Mouse (Mus musculus) hindbrain, embryonic 11.5 days (tissue): ENCODE results near the gene Dclre1b. TPM values are rescaled to one million over a fixed set of nuclear protein-coding genes. Genes with fewer than 3 reads are reported as not detected.
"Not testable (repeated sequence)": the region's sequence is repeated elsewhere in the genome, so short reads cannot be mapped to it uniquely, and the experiment has no call there.

Source experiments
- ATAC-seq: fragments of 200-750 bp; cut with Nextera tagmentation; 2 replicates; pipeline ENCODE4 v1.8.0; 2017; ENCODE audit warnings: mild to moderate bottlenecking, moderate TSS enrichment, moderate library complexity; ENCODE audit not compliant: low FRiP score
- DNase-seq: peaks from one replicate; pipeline ENCODE4 v3.0.0-alpha.2; 2015; ENCODE audit warnings: low spot score
- H3K27ac ChIP-seq: fragments of 300-500 bp; sonication (generic); 2 replicates; pipeline ENCODE4 v1.5.1; 2014; ENCODE audit warnings: mild to moderate bottlenecking, low read depth, low read length
- H3K27me3 ChIP-seq: fragments of 300-500 bp; sonication (generic); 2 replicates; pipeline ENCODE4 v1.6.1; 2014; ENCODE audit warnings: mild to moderate bottlenecking, low read length, moderate library complexity, mixed read lengths; ENCODE audit not compliant: control insufficient read depth, insufficient read depth
- H3K36me3 ChIP-seq: fragments of 300-500 bp; sonication (generic); 2 replicates; pipeline ENCODE4 v1.6.1; 2014; ENCODE audit warnings: mild to moderate bottlenecking, low read length, moderate library complexity, mixed read lengths; ENCODE audit not compliant: control insufficient read depth, insufficient read depth
- H3K4me1 ChIP-seq: fragments of 300-500 bp; sonication (generic); replicated peaks from 2 replicates; pipeline ENCODE4 v1.6.1; 2014; ENCODE audit warnings: low read length, mixed read lengths; ENCODE audit not compliant: control insufficient read depth, insufficient read depth
- H3K4me2 ChIP-seq: fragments of 300-500 bp; sonication (generic); replicated peaks from 2 replicates; pipeline ENCODE4 v1.6.1; 2014; ENCODE audit warnings: mild to moderate bottlenecking, low read depth, low read length
- H3K4me3 ChIP-seq: fragments of 300-500 bp; sonication (generic); 2 replicates; pipeline ENCODE4 v1.5.1; 2014; ENCODE audit warnings: low read depth, low read length
- H3K9ac ChIP-seq: fragments of 300-500 bp; sonication (generic); 2 replicates; pipeline ENCODE4 v1.6.1; 2014; ENCODE audit warnings: low read depth, low read length
- H3K9me3 ChIP-seq: fragments of 300-500 bp; sonication (generic); 2 replicates; pipeline ENCODE4 v1.6.1; 2016; ENCODE audit warnings: low read length; ENCODE audit not compliant: control insufficient read depth
- WGBS: fragments of 180-500 bp; shearing (Covaris S2); extraction: QIAGEN DNeasy Blood & Tissue Kit; methylation state at CpG from one replicate; pipeline ENCODE4 v1.1.7; 2014; 5-methylcytosine and 5-hydroxymethylcytosine counted together
- polyA plus RNA-seq: library from polyadenylated mRNA; unstranded; fragments of >200 nt; fragmentation: Nextera tagmentation; extraction: Ambion mirVana; gene quantifications from 2 replicates; pipeline ENCODE4 v1.2.1, GENCODE M21; 2014

Dclre1b gene
- polyA plus RNA-seq, 1 experiment from 2014 or later = 40.3 TPM

DNA sequence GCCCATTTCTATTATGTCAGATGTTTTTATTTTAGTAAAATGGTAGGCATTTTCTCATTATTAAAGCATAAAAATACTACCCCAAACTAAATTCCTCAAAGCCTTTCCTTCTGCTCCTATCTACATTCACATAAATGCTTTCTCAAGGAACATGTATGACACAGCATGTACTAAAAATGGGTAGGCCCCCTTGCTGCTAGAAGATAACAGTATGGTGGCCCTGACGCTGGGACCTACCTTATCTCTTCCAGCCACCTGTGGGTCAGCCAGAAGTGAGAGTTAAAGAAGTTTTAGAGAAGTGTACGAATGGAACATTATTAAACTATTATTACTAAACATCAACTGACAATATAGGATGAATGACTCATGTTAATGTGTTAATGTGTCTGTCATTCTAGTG, 9.7 kb downstream of the Dclre1b start:
- H3K27me3 ChIP-seq = no peaks in the 10 kb centered on the region
- DNase-seq (no peak), ATAC-seq (no peak)
- H3K9ac ChIP-seq = no peak overlapping the region
- no peak overlapping the region for H3K4me2 ChIP-seq
- no peaks in the 10 kb centered on the region for H3K9me3 ChIP-seq
- peaks cover 4% of the 10 kb centered on the region for H3K36me3 ChIP-seq
- no peak overlapping the region for H3K4me3 ChIP-seq
- WGBS = 78% methylated on average over 2 of the region's 2 CpGs
- no peak overlapping the region for H3K27ac ChIP-seq
- H3K4me1 ChIP-seq = no peaks in the 10 kb centered on the region

DNA sequence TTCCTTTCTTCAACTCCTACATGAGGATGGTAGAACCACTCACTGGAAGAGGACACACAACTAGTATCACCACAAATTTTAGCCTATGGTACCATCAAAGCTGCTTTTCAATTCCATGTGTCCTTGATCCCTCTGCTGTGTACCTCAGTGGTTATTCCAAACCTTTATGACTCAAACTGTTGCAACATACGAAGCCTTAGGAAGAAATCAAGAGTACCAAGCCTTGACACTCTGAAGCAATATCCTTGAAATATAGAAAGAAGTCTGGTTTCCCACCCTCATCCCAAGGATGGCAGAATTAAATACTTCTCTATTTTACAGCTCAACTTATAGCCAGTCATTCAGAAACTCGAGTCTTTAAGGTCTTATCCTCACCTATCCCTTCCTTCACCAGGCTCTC, 12.9 kb downstream of the Dclre1b start:
- Histone ChIP-seq H3K4me1 (no peaks in the 10 kb centered on the region), H3K4me2 (no peak overlapping the region), H3K36me3 (no peaks in the 10 kb centered on the region), H3K27me3 (no peaks in the 10 kb centered on the region), H3K9ac (no peak overlapping the region), H3K9me3 (no peaks in the 10 kb centered on the region), H3K4me3 (no peak overlapping the region), H3K27ac (no peak overlapping the region)
- no peak for DNase-seq
- WGBS = 71% methylated on average over 2 of the region's 2 CpGs
- no peak for ATAC-seq

DNA sequence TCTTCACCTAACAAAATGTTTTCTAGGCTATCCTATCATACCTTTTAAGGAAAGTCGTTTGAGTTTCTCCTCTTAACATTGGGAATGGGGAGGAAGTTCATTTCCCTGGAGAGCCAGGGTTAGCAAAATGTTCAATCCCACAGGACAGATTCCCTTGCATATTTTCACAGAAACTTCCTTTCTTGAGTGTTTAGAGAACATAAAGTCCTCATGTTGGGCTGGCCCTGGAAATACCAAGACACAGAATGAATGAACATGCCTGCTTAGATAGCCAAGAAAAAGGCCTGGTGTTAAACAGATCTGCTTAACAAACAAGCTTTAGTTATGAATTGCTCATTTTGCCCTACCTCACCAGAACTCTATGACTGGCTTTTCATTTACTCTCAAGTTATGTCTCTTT, 16.7 kb downstream of the Dclre1b start:
- Histone ChIP-seq H3K4me2 (no peak overlapping the region), H3K27me3 (no peaks in the 10 kb centered on the region), H3K9ac (no peak overlapping the region), H3K27ac (no peak overlapping the region), H3K4me1 (no peaks in the 10 kb centered on the region), H3K36me3 (no peaks in the 10 kb centered on the region), H3K9me3 (no peaks in the 10 kb centered on the region), H3K4me3 (no peak overlapping the region)
- ATAC-seq (no peak), DNase-seq (no peak)
- 84% methylated on average over 1 of the region's 1 CpGs for WGBS

DNA sequence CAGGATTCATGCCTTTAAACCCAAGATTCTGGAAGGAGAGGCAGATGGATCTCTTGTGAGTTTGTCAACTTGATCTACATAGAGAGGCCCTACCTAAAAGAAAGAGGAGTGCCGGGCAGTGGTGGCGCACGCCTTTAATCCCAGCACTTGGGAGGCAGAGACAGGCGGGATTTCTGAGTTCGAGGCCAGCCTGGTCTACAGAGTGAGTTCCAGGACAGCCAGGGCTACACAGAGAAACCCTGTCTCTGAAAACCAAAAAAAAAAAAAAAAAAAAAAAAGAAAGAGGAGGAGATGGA, 17.2 kb downstream of the Dclre1b start:
- 0 out of 2 replicates have a peak overlapping the region, but pooled peaks have one; percentile 94 for H3K9ac ChIP-seq
- WGBS = 77% methylated on average over 5 of the region's 5 CpGs
- not testable (repeated sequence) for H3K4me3 ChIP-seq

DNA sequence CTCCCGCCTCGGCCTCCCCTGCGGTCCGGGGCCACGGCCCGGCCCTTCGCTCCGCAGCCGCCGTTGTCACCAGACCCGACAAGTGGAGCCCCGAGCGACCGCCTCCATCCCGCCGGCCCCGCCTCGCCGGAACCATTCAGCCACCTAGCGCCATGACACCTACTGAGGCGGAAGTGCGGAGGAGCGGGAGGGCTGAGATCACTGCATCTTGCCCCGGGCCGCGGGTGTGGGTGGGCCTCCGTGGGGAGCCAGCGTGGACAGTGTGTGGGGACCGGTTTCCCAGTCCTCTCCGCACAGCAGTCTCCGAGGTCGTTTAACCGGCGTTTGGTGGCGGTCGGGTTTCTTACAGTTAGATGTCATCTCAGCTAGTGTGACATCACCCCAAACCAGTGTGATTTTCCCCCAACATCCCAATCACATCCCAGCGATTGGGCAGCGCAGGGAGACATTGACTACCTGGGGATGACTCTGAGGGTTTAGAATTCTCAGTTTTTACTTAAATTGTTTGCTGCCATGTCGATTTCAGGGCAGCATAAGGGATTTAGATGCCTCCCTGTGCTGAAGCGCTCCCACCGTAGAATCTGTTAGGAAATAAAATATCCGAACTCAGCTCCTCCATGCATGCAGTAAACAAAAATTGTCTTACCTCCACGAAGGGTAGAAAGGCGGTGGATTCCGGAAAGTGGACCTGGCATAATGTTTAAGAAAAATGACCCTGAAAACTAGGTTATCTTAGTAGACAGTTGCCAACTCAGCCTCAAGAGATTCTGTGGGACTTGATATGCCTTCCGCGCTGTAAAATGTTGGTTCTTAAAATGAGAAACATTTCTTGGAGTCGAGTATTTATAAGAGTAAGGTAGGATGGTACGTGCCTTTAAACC, 17.8 kb downstream of the Dclre1b start, which contains the start of gene Hipk1:
Gene Hipk1 (minus strand): TSS at position 334 of the 881 bp plus-strand sequence.
- H3K4me1 ChIP-seq = no peaks in the 10 kb centered on the region
- DNase-seq (peak; percentile 92), ATAC-seq (peak; percentile 97)
- H3K9me3 ChIP-seq = no peaks in the 10 kb centered on the region
- H3K9ac ChIP-seq = peak within 1 kb of the TSS; percentile 94
- 14% methylated on average over 37 of the region's 49 CpGs for WGBS
- H3K4me3 ChIP-seq = peak within 1 kb of the TSS; percentile 96
- H3K36me3 ChIP-seq = no peaks in the 10 kb centered on the region
- H3K27ac ChIP-seq = peak within 1 kb of the TSS; percentile 83
- H3K27me3 ChIP-seq = no peaks in the 10 kb centered on the region
- H3K4me2 ChIP-seq = peak within 1 kb of the TSS; percentile 81

More for the DNA sequence above, 17.2 kb downstream of the Dclre1b start:
- not testable (repeated sequence) for ATAC-seq, H3K4me1 ChIP-seq, H3K27me3 ChIP-seq, H3K9me3 ChIP-seq, H3K4me2 ChIP-seq, H3K36me3 ChIP-seq, H3K27ac ChIP-seq
- DNase-seq = peak; percentile 3

DNA sequence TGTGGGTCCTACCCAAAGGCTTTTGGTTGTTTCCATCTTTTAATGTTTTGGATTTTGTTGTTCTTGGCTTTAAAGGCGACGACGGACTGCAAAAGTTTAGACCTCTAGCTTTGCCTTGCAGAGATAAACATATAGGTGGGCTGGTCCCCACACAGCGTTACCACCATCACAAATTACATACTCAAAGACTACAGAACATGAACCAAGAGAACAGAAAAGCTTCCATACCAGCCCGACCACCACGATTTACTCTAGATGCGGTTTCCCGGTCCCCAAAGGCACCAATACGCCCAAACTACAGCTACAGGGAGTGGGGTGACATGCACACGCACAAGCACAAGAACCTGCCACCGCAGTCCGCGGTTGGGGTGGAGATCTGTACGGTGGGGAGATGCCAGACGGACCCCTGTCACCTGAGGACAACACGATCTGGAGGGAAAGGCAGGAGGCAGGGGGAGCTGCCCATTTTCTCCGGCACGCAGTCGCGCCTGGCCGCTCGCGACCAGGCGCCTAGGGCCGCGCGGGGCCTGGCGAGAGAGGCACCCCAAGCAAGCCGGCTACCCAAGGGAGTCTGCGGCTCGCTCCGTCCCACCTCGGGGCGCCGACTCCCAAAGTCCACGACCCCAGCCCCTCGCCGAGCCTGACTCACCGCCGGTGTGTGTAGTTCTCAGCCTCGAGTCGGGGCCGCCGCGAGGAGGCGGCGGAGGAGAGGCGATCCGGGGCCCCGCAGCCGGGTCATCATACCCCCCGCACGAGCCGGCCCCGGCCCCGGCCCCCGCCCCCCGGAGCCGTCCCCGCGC, 18.7 kb downstream of the Dclre1b start:
- Histone ChIP-seq H3K9ac (peak overlapping the region; percentile 94), H3K4me2 (peak overlapping the region; percentile 81), H3K4me1 (no peaks in the 10 kb centered on the region), H3K9me3 (no peaks in the 10 kb centered on the region), H3K27me3 (no peaks in the 10 kb centered on the region), H3K27ac (peak overlapping the region; percentile 83), H3K4me3 (peak overlapping the region; percentile 96), H3K36me3 (no peaks in the 10 kb centered on the region)
- 0% methylated on average over 41 of the region's 61 CpGs for WGBS
- DNase-seq (peak; percentile 66), ATAC-seq (peak; percentile 85)

DNA sequence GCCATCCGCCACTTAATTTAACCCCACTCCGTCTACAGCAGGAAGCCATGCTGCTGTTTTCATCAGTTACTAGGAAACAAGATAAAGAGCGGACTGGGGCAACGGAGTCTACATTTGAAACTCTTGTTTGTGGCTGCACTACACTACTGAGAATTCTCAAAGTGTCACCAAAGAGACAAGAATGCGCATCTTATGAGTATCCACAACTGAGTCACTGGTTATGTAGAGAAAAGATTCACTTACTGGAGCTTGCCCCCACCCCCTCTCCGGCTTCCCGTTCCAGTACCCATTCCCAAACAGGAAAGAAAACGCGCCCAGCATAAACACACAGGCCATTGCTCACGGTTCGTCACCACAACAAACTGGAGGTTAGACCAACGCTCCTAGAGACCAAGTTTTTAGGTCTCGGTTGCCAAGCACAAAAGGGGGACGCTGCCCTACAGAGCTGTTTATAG, 19.3 kb downstream of the Dclre1b start:
- no peaks in the 10 kb centered on the region for H3K4me1 ChIP-seq
- DNase-seq (peak; percentile 41), ATAC-seq (no peak)
- peak overlapping the region; percentile 94 for H3K9ac ChIP-seq
- H3K9me3 ChIP-seq = no peaks in the 10 kb centered on the region
- H3K27ac ChIP-seq = peak overlapping the region; percentile 83; the same call in 1 of the 2 replicates
- H3K27me3 ChIP-seq = no peaks in the 10 kb centered on the region
- H3K36me3 ChIP-seq = no peaks in the 10 kb centered on the region
- WGBS = 4% methylated on average over 14 of the region's 14 CpGs
- H3K4me2 ChIP-seq = peak overlapping the region; percentile 81
- peak overlapping the region; percentile 96 for H3K4me3 ChIP-seq

DNA sequence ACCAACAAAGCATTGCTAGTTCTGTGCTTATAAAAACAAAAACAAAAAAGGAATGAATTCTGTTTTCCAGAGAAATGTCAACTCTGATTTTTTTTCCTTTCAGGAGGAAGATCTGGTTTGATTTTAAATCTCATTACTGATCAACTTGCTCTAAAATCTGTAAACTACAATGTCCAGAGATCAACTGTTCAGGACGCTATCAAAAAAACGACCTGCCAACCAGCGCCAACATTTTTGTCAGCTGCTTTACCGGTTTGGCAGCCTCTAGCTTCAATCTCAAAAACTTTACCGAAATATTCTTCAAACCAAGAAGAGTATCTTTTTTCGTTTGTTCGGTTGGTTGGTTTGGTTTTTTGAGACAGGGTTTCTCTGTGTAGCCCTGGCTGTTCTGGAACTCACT, 20.1 kb downstream of the Dclre1b start:
- no peak overlapping the region for H3K27ac ChIP-seq
- no peaks in the 10 kb centered on the region for H3K36me3 ChIP-seq
- ATAC-seq (no peak), DNase-seq (no peak)
- 82% methylated on average over 7 of the region's 7 CpGs for WGBS
- no peaks in the 10 kb centered on the region for H3K27me3 ChIP-seq
- H3K9me3 ChIP-seq = no peaks in the 10 kb centered on the region
- H3K4me1 ChIP-seq = no peaks in the 10 kb centered on the region
- no peak overlapping the region for H3K9ac ChIP-seq
- H3K4me3 ChIP-seq = no peak overlapping the region
- H3K4me2 ChIP-seq = no peak overlapping the region
